ENCODE assay signal across 8 mouse cellular contexts in the genomic region with DNA sequence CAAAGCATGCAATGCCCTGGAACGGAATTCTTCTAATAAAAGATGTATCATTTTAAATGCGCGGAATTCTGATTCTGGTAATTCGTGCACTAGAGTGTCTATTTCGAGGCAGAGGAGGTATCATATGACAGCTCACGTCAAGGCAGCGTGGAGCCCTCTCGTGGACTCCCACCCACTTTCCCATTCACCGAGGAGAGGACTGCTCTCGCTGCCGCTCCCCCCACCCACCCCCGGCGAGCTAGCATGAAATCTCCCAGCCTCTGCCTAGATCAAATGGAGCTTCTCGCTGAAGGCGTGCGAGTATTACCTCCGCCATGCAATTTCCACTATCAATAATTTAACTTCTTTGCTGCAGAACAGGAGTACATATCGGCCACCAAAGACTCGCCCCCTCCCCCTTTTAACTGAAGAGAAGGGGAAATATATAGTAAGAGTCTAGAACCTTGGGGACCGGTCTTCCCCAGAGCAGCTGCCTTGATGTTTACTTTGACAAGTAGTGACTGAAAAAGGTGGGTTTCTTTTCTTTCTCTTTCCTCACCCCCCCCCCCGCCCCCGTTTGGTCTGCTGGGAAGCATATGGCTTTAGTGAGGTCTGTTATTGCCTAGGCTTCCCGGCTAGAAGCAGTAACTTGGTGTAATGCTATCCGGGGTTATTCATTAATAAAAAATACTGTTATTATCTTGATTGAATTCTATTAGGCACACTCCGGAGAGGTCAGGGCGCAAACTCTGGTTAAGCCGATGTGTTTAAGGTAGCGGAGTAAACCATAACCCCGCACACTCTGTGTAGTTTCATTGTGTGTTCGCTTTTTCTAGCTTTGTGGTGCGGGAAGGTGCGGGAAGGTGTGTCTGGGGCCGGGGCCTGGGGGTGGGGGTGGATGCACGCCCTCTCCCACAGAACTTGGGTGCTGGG. TPM values are rescaled to one million over a fixed set of nuclear protein-coding genes. Genes with fewer than 3 reads are reported as not detected.
DNase-seq lines count a peak whose midpoint lies in the region; ATAC-seq lines count a peak whose summit lies in the region.

No protein-coding gene starts in this region.

- peak overlapping the region; percentile 96 for H3K4me2 ChIP-seq in heart, embryonic 12.5 days
- H3K4me2 ChIP-seq in forebrain, embryonic 14.5 days (ENCODE audit: low read length): peak overlapping the region; percentile 77
- H3K4me2 ChIP-seq in neural tube, embryonic 13.5 days: peak overlapping the region; percentile 75

- H3K4me1 ChIP-seq in heart, embryonic 12.5 days (replicated peaks): peaks cover 19% of the 10 kb centered on the region; the same call in 1 of the 2 replicates
- H3K4me1 ChIP-seq in forebrain, embryonic 14.5 days (ENCODE audit: control insufficient read depth, insufficient read depth, low read length): no peaks in the 10 kb centered on the region; the same call in 1 of the 2 replicates
- peaks cover 40% of the 10 kb centered on the region for H3K4me1 ChIP-seq in neural tube, embryonic 13.5 days (replicated peaks)

- intact Hi-C loops in heart, postnatal 14 days (cut with DNase I): loop anchor here (10.0 kb wide), 2 partner anchors 192 to 418 kb away; no protein-coding TSS in a partner anchor
- intact Hi-C loops in left cerebral cortex, postnatal 36 days (cut with DNase I): loop anchor here (2.0 to 10.0 kb wide), 8 partner anchors 14 to 1578 kb away; a partner anchor contains a TSS
- intact Hi-C loops in gastrocnemius, postnatal 36 days (cut with DNase I): loop anchor here (5.0 to 10.0 kb wide), 2 partner anchors 815 to 1008 kb away; no protein-coding TSS in a partner anchor

- 4% methylated on average over 34 of the region's 34 CpGs for WGBS in heart, embryonic 12.5 days
- WGBS in forebrain, embryonic 14.5 days: 3% methylated on average over 34 of the region's 34 CpGs
- WGBS in neural tube, embryonic 13.5 days: 3% methylated on average over 34 of the region's 34 CpGs

- H3K9me3 ChIP-seq in heart, embryonic 12.5 days (replicated peaks): no peaks in the 10 kb centered on the region
- H3K9me3 ChIP-seq in forebrain, embryonic 14.5 days (replicated peaks; ENCODE audit: control insufficient read depth, low read length): no peaks in the 10 kb centered on the region
- H3K9me3 ChIP-seq in neural tube, embryonic 13.5 days: no peaks in the 10 kb centered on the region

- ATAC-seq in heart, embryonic 12.5 days (ENCODE audit: insufficient number of reproducible peaks, low FRiP score): no peak
- peak; percentile 24; the same call in 1 of the 2 replicates for ATAC-seq in cerebellum, adult (ENCODE audit: insufficient number of reproducible peaks, low FRiP score, low TSS enrichment)
- peak; percentile 38; the same call in 1 of the 2 replicates for ATAC-seq in forebrain, embryonic 14.5 days
- ATAC-seq in neural tube, embryonic 13.5 days (ENCODE audit: low read depth): peak; percentile 54

- no peaks in the 10 kb centered on the region for H3K36me3 ChIP-seq in heart, embryonic 12.5 days
- H3K36me3 ChIP-seq in forebrain, embryonic 14.5 days (ENCODE audit: control insufficient read depth, insufficient read depth, low read length): no peaks in the 10 kb centered on the region
- no peaks in the 10 kb centered on the region for H3K36me3 ChIP-seq in neural tube, embryonic 13.5 days

- H3K27ac ChIP-seq in heart, embryonic 12.5 days (ENCODE audit: poor library complexity, severe bottlenecking): no peak overlapping the region
- H3K27ac ChIP-seq in forebrain, embryonic 14.5 days (ENCODE audit: low read depth, low read length): no peak overlapping the region
- no peak overlapping the region for H3K27ac ChIP-seq in neural tube, embryonic 13.5 days (replicated peaks)

- peaks cover 40% of the 10 kb centered on the region for H3K27me3 ChIP-seq in heart, embryonic 12.5 days (replicated peaks)
- peaks cover 32% of the 10 kb centered on the region for H3K27me3 ChIP-seq in forebrain, embryonic 14.5 days (replicated peaks; ENCODE audit: control insufficient read depth, insufficient read depth, low read length)
- H3K27me3 ChIP-seq in neural tube, embryonic 13.5 days: peaks cover 47% of the 10 kb centered on the region

- H3K4me3 ChIP-seq in heart, embryonic 12.5 days: peak overlapping the region; percentile 56
- H3K4me3 ChIP-seq in forebrain, embryonic 14.5 days (ENCODE audit: low read depth, low read length): peak overlapping the region; percentile 42
- peak overlapping the region; percentile 56 for H3K4me3 ChIP-seq in neural tube, embryonic 13.5 days

- peak overlapping the region; percentile 57; the same call in 1 of the 2 replicates for H3K9ac ChIP-seq in heart, embryonic 12.5 days
- H3K9ac ChIP-seq in forebrain, embryonic 14.5 days (ENCODE audit: low read length): peak overlapping the region; percentile 41; the same call in 1 of the 2 replicates
- H3K9ac ChIP-seq in neural tube, embryonic 13.5 days: peak overlapping the region; percentile 71

- DNase-seq in heart, postnatal 14 days: no peak
- DNase-seq in forebrain, embryonic 14.5 days (ENCODE audit: low spot score): peak; percentile 61
- DNase-seq in left cerebral cortex, postnatal 36 days (ENCODE audit: low spot score in 2 of 2): peak; percentile 44 to 65
- DNase-seq in gastrocnemius, postnatal 36 days: no peak
- DNase-seq in T-cell, adult 2 months (ENCODE audit: low spot score): no peak

RNA-seq across cellular contexts. Expression of a gene that starts 18.0 kb away (rescaled TPM):
- 1.2 TPM in 2 replicates for polyA plus RNA-seq in heart, embryonic 12.5 days (2016; fragmentation: Nextera tagmentation; extraction: Ambion mirVana)
- 1 to 10 TPM; 2.2 to 2.5 TPM for total RNA-seq in heart, postnatal 14 days (2021)
- polyA plus RNA-seq in forebrain, embryonic 14.5 days (2014; fragmentation: Nextera tagmentation; extraction: Ambion mirVana): 2.0 and 2.9 TPM in 2 replicates
- 10 to 100 TPM; 26.9 to 30.3 TPM for total RNA-seq in left cerebral cortex, postnatal 36 days (2021)
- 3.1 and 3.2 TPM in 2 replicates for polyA plus RNA-seq in neural tube, embryonic 13.5 days (2015; fragmentation: Nextera tagmentation; extraction: Ambion mirVana)
- under 1 TPM; 0.44 to 0.94 TPM for total RNA-seq in gastrocnemius, postnatal 36 days (2021)

Comparison
In these comparisons a context has a peak if more than half of its experiments do, and no peak if none do; other contexts are left out.
1. DNase-seq: peak in forebrain, embryonic 14.5 days (single experiment) and left cerebral cortex, postnatal 36 days (2 of 2); none in heart, postnatal 14 days (0 of 2), gastrocnemius, postnatal 36 days (0 of 2) and T-cell, adult 2 months (single experiment).
2. RNA of a gene that starts 18.0 kb away (total RNA-seq): 26.9 to 30.3 TPM in left cerebral cortex, postnatal 36 days; 2.2 to 2.5 TPM in heart, postnatal 14 days and 0.44 to 0.94 TPM in gastrocnemius, postnatal 36 days; every median in the first group is over 4 times any median in the second.
3. Peak in every context shown above with its lines, with median percentiles within 50 percentile points of each other: H3K4me2 ChIP-seq, H3K4me3 ChIP-seq and H3K9ac ChIP-seq.